Mouse (Mus musculus): ENCODE data around the gene Hfe.
"Not testable (repeated sequence)": the region's sequence is repeated elsewhere in the genome, so short reads cannot be mapped to it uniquely, and the experiment has no call there.

Gene Hfe

DNA sequence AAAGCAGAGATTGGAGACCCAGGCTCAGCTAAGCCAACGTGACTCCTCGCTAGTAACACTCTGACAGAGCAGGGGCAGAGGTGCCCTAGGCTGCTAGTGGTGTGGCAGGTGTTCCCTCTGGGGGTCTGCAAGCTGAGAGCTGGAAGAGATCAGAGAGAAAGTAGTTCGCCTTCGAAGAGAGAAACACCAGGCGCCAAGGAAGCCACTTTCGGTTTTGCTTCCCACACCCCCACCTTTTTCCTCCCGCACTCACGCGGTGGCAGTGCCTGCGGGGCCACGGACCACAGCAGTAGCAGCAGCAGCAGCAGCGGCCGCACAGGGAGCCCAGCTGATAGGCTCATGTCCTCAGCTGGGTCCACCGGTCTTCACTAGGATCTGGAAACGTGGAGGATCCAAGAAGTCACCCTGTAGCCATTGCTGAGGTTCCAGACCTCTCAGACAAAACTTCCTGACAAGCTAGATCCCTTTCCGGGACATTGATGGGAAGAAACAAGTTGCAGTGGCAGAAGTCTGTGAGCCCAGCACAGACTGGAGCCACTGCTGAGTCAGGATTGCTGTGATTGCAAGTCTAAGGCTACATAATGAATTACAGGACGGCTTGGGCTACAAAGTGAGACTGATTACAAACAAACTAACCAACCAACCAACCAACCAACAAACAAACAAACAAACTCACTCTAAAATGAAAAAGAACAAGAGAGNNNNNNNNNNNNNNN, at the start of gene Hfe:
Hfe (minus strand) TSS at position 481 of the 716 bp plus-strand sequence.
- DNase-seq (ENCODE audit: low spot score): peak; percentile 68

- no peak for DNase-seq (ENCODE audit: low spot score)
These were observed 49.2 kb upstream of the Hfe start for GRCm38 (mm10) chr13:23759916-23760239.

DNA sequence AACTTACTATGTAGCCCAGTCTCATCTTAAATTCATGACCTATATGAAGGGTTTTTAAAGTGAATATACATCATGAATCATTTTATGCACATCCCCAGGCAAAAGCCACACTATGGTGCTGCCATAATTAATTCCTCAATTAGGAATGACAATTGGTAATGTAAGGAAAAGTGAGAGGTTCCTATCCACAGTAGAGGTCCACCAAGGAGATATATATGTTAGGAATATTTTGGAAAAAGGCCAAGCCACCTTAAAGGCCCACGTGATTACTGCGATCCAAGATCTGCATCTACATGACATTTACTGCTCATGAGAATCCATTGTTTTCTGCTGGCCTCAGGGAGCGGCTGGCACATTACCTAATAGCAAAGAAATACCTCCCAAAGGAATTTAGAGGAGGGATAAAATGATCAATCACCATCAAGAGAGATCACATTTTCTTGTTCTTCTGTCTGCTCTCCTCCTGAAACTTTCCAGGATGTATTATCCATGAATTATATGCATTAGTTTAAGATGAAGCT, 48.7 kb upstream of the Hfe start:
- no peak for DNase-seq (ENCODE audit: low spot score)

GRCm38 (mm10) chr13:23757921-23758320, 47.3 kb upstream of the Hfe start:
- no peak for DNase-seq (ENCODE audit: low spot score)

DNA sequence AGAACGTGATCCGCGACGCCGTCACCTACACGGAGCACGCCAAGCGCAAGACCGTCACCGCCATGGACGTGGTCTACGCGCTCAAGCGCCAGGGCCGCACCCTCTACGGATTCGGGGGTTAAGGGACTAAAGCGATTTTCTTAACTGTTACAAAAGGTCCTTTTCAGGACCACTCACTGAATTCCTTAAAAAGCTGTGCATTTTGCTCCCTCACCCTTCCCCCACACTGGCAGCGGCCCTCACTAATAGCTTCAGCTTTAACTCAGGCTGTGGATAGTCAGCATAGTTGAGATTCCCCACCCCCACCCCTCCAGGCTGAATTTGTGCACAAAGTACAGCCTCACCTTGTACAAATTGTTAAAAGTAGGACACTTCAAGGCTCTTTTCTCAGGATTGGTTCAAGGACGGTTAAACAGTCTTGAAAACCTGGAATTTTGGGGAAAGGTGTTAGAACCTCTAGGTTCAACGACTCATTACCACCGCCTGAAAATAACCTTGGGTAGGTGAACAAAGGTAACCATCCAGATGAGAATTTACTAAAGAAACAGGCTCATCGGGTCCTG, 46.6 kb upstream of the Hfe start:
- DNase-seq (ENCODE audit: low spot score): no peak

- peak; percentile 84 for DNase-seq (ENCODE audit: low spot score)
These were observed 46.1 kb upstream of the Hfe start, which contains the start of gene Hist1h4b for GRCm38 (mm10) chr13:23756790-23757189. Hist1h4b (plus strand) TSS chr13:23757013.

- DNase-seq (ENCODE audit: low spot score): no peak
These were observed 44.3 kb upstream of the Hfe start for GRCm38 (mm10) chr13:23755000-23755399.

DNA sequence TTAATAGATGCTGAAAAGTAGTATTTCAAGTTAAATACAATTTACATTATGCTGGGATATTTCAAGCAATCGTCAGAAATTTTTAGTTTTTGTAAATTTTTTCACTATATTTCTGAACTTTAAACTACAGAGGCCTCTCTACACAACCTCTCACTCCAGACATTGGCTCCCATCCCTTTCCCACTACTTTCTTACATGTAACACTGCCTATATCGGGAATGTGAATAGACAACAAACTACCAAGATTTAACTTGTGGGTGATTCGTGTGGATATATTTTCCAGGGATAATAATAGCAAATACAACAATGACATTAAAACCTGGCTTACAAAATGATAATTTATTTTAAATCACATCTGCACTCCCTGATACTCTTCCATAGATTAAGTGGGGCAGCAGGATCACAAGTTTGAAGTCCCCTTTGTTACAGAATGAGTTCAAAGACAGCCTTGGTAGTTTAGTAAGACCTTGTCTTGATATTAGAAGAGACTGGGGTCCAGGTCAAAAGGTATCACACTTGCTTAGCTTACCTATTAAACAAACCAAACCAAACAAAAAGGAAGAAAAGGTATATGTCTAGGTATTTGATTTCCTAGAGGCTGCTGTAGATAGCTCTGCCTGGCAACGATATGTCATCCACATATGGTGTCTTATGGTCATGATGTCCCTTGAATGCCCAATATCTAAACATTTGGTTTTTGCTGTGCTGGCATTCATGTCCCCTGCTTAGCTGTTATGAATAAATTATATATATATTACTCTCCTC, 42.8 kb upstream of the Hfe start:
- DNase-seq (ENCODE audit: low spot score): no peak

- no peak for DNase-seq (ENCODE audit: low spot score)
These were observed 42.1 kb upstream of the Hfe start for GRCm38 (mm10) chr13:23752742-23753172.

DNA sequence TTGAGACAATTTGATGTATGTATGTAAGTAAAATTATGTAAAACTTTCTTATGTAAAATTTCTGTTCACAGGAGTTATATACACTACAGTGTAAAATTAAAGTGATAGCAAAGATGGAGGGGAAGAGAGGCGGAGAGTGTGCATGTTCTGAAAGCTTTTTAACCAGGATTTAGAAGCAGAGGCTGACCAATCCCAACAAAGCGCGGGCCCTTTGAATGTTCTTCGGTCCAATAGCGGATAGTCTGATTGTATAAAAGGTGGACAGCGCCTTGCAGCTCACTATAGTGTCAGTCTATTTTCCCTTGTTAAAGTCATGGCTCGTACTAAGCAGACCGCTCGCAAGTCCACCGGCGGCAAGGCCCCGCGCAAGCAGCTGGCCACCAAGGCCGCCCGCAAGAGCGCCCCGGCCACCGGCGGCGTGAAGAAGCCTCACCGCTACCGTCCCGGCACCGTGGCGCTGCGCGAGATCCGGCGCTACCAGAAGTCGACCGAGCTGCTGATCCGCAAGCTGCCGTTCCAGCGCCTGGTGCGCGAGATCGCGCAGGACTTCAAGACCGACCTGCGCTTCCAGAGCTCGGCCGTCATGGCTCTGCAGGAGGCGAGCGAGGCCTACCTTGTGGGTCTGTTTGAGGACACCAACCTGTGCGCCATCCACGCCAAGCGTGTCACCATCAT, 41.5 kb upstream of the Hfe start, which contains the start of gene Hist1h3b:
Hist1h3b (plus strand) TSS at position 201 of the 675 bp plus-strand sequence.
- peak; percentile 93 for DNase-seq (ENCODE audit: low spot score)

- no peak for DNase-seq (ENCODE audit: low spot score)
These were observed 40.9 kb upstream of the Hfe start for GRCm38 (mm10) chr13:23751478-23751956.

GRCm38 (mm10) chr13:23750839-23751477, 40.3 kb upstream of the Hfe start, which contains the start of gene Hist1h2ab:
Hist1h2ab (plus strand) TSS chr13:23751126.
- not testable (repeated sequence) for DNase-seq (ENCODE audit: low spot score)

DNA sequence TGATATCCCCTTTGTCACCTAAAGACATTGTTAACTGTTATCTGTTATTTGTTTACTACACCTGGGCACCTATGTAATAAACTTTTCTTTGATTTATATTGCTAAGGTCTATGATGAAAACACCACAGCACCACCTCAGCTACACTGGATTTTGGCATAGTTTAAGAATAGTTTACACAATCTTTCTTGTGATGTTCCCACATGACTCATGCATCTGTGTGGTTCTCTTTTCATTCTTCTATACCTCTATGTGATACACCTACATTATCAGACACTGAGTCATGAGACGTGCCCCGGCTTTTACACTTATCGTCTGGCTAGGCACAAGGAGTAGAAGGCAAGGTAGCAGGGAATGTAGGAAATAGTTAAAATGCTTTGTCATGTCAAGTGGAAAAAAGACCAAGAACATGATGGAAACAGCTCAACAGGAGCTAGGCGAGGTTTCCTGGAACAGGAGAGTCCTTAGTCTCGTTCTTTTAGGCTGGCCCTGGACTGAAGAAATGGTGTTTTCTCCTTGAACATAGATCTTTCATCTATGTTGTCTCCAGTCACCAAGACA, 39.0 kb upstream of the Hfe start:
- no peak for DNase-seq (ENCODE audit: low spot score)

DNA sequence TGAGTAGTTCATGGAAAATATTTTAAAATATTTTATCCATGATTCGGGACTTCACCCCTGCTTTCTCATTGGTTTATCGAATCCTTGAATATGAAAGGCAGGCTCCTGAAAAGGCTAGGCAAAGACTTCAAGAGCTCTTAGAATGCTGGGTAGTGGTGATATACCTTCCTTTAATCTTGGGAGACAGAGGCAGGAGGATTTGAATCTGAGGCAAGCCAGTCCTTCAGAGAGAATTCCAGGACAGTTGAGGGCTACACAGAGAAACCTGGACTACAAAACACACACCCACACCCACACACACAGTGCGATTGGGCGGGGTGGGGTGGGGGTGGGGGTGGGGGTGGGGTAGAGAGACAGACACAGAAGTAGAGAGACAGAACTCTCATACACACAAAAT, 37.2 kb upstream of the Hfe start:
- DNase-seq (ENCODE audit: low spot score): no peak

DNA sequence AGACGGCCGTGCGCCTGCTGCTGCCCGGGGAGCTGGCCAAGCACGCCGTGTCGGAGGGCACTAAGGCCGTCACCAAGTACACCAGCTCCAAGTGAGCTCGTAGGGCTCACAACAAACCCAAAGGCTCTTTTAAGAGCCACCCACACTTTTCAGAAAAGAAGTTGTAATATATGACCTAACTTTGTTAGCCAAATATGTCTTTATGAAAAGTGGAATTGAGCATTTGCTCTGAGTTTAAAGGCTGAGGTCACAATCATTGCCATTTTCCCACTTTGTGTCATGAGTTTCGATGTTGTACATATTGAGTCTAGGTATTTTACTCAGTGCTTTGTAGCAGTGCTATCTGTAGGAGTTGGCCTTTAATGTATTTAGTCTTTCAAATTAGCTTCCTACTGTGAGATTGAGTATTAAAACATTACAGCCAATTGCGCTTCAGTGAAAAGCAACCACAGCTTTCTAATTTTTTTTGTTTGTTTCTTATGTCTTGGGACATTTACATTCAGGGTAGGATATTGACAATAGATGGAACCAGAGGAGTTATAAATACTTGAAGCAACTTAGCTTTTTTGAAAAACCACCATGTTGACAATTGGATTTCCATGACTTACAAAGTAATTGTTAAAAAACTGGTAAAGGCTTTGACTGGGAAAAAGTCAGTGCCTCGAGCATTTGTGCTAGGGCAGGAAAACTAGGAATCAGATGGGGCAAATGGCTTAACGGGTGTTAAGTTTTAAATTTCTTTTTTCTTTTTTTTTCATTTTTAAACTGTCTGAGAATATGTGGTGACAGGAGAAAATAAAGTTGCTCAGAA, 36.6 kb upstream of the Hfe start:
- DNase-seq (ENCODE audit: low spot score): no peak

- peak; percentile 78 for DNase-seq (ENCODE audit: low spot score)
These were observed 35.8 kb upstream of the Hfe start, which contains the start of gene Hist1h2bb for GRCm38 (mm10) chr13:23746201-23747080. Hist1h2bb (plus strand) TSS chr13:23746734.

DNA sequence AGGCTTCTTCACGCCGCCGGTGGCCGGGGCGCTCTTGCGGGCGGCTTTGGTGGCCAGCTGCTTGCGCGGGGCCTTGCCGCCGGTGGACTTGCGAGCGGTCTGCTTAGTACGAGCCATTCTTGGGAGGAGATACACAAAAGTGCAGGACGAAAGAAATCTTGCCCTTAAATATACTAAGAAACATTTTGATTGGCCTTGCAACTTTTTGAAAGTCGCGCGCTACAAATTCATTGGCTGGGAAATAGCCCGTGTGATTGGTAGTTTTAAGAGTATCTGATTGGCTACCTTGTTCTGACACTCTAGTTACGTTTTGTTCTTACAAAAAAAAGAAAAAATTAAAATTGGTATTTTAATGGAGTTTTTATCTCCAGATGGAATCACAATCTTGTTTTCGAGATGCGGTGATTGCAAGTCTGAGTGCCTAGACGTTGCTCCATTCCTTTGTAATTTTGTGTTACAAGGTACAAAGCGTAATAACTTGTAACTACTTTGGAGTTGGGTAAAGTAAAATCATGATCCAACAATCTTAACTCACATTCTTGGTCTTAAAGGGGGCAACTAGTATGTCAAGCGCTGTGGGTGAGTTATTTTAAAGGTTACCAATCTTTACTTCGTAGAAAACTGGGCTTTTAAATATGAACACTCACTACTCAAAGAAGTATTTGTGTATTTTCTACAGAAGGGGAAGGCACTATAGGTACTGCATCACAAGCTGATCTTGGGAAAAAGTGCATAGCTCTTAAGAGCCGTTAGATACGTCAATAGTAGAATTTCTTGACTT, 34.9 kb upstream of the Hfe start, which contains the start of gene Hist1h3c:
Hist1h3c (minus strand) TSS at position 222 of the 781 bp plus-strand sequence.
- peak; percentile 92 for DNase-seq (ENCODE audit: low spot score)

Measured in testis, postnatal 10 days (tissue).